Mouse (Mus musculus) thymus, adult 2 months (tissue): Measurements from ENCODE around the gene Cmtr1. TPM values are rescaled to one million over a fixed set of nuclear protein-coding genes. Genes with fewer than 3 reads are reported as not detected.
"Not testable (repeated sequence)": the region's sequence is repeated elsewhere in the genome, so short reads cannot be mapped to it uniquely, and the experiment has no call there.

ENCODE experiments used
- DNase-seq: peaks from one replicate; pipeline ENCODE4 v3.0.0; 2021
- H3K27ac ChIP-seq: fragments of 200-500 bp; 2 replicates; pipeline ENCODE4 v1.5.1; 2012; ENCODE audit warnings: low read length, control low read depth; ENCODE audit not compliant: control insufficient read depth, insufficient read depth
- H3K27me3 ChIP-seq: fragments of 200-500 bp; 2 replicates; pipeline ENCODE4 v1.6.1; 2012; ENCODE audit warnings: mild to moderate bottlenecking, low read length, moderate library complexity, mixed read lengths; ENCODE audit not compliant: control insufficient read depth, insufficient read depth
- H3K36me3 ChIP-seq: fragments of 200-500 bp; 2 replicates; pipeline ENCODE4 v1.6.1; 2012; ENCODE audit warnings: mild to moderate bottlenecking, low read length, moderate library complexity; ENCODE audit not compliant: control insufficient read depth, insufficient read depth
- H3K4me1 ChIP-seq: fragments of 200-500 bp; replicated peaks from 2 replicates; pipeline ENCODE4 v1.6.1; 2012; ENCODE audit warnings: low read length; ENCODE audit not compliant: control insufficient read depth, insufficient read depth
- H3K4me3 ChIP-seq: fragments of 200-500 bp; 2 replicates; pipeline ENCODE4 v1.5.1; 2012; ENCODE audit warnings: mild to moderate bottlenecking, low read length, control low read depth, moderate library complexity; ENCODE audit not compliant: control insufficient read depth, insufficient read depth
- CTCF ChIP-seq: fragments of 200-500 bp; IDR thresholded peaks from 2 replicates; pipeline ENCODE4 v1.5.1; 2012; ENCODE audit warnings: mild to moderate bottlenecking, control low read depth, low read length, moderate library complexity, borderline replicate concordance; ENCODE audit not compliant: control insufficient read depth, poor library complexity, insufficient read depth; ENCODE audit errors: extremely low read depth
- POLR2A ChIP-seq: fragments of 200-500 bp; IDR thresholded peaks from 2 replicates; pipeline ENCODE4 v1.6.1; 2012; ENCODE audit warnings: mild to moderate bottlenecking, low read length, control low read depth, moderate library complexity; ENCODE audit not compliant: control insufficient read depth, poor library complexity, insufficient read depth; ENCODE audit errors: extremely low read depth
- WGBS: fragments of 180-500 bp; shearing (Covaris S2); methylation state at CpG from one replicate; pipeline ENCODE4 v1.1.7; 2018; 5-methylcytosine and 5-hydroxymethylcytosine counted together
- polyA plus RNA-seq: library from polyadenylated mRNA; depleted of rRNA; stranded (reverse); fragments of >200 nt; gene quantifications from 2 replicates; pipeline ENCODE4 v1.2.3, GENCODE M21; 2012; rRNA removed

The Cmtr1 gene
- 46.4 and 53.9 TPM in 2 replicates for polyA plus RNA-seq

DNA sequence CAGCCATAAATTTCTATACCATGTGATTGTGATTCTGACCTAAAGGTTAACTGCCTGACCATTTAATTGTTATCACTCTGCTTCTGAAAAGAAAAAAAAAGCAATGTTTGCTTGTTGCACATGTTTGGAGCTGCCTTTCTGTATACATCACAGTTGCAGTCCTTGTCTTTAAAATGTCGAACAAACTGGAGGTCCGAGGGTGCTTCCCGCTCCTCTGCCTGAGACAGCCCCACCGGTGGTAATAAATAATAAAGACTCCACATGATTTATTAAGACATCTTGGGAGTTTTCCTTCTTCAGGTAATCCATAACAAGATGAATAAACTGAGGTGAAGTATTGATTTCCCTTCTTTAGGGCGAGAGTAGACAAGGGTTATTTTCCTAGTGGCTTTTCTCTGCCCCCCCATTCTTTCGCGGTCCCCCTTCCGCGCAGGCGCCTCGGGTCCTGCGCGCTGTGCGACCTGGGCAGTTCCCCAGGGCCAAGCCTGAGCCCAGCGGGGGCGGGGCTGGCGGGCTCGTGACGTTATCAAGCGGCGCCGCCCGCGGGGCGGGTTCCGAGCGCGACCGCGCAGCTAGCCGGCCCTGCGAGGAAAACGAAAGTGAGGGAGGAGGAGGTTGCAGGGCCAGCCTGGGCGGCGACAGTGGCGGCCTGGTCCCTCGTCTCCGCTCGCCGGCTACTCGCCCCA lies at the start of gene Cmtr1:
Gene Cmtr1, plus strand, starts transcription at position 520 of the 686 bp plus-strand sequence.
- Histone ChIP-seq H3K4me3 (peak within 1 kb of the TSS; percentile 81), H3K27me3 (no peaks in the 10 kb centered on the region), H3K36me3 (0 out of 2 replicates have a peak, but pooled peaks cover 3% of the 10 kb centered on the region), H3K27ac (peak within 1 kb of the TSS; percentile 72), H3K4me1 (peaks cover 6% of the 10 kb centered on the region; the same call in 1 of the 2 replicates)
- TF ChIP-seq CTCF, result peak; percentile 44; the same call in 1 of the 2 replicates
- peak; percentile 43; the same call in 1 of the 2 replicates for TF ChIP-seq POLR2A
- under 1% methylated on average over 41 of the region's 41 CpGs for WGBS
- DNase-seq, result peak; percentile 95

DNA sequence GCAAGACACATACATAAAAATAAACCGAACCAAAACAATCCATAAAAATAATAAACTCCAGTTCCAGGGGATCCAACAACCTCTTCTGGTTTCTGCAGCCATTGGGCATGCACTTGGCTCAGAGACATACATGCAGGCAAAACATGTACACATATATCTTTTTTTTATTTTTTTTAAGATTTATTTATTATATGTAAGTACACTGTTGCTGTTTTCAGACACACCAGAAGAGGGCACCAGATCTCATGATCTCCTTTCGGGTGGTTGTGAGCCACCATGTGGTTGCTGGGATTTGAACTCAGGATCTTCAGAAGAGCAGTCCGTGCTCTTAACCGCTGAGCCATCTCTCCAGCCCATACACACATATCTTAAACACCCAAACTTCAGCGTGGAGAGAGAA lies 46.9 kb upstream of the Cmtr1 start:
- H3K4me3 ChIP-seq, DNase-seq, H3K27ac ChIP-seq, H3K27me3 ChIP-seq, H3K36me3 ChIP-seq: not testable (repeated sequence)
- 90% methylated on average over 5 of the region's 5 CpGs for WGBS
- peaks cover 15% of the 10 kb centered on the region for H3K4me1 ChIP-seq

DNA sequence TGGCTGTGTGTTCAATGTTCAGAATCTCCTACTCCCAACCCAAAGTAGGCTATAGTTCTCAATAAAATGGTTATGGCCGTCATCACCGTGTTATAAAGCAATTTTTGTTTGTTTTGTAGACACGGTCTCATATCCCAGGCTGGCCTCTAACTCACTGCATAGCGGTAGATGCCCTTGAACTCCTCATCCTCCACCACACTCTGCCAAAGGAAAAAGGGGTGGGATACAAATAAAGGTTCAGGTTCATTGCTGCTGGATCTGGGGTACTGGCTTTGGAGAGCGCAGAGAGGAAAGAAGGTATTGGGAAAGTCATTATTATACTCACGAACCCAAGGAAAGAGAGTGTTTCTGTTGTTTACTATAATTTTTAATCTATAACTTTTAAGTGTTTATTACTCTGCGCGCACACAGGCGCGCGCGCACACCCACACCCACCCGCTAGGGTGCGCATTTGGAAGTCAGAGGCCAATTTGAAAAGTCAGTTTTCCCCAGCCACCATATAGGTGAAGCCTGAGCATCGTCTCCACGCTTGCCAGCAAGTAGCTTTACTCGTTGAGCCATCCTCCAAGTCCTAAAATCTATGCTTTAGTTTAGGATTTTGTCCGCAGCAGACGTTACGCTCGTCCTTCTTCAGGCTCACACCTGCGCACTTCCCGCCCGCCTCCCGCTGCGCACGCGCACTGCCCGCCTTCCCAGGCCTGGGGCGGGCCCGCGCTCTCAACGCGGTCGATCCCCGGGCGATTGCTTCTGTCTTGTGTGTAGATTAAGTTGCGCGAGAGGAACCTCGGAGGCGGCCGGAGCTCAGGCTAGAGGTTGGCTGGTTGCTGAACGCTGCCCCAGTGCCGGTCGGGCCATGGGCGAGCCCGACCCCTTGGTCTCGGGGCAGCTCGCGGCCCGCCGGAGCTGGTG lies 46.0 kb upstream of the Cmtr1 start, which contains the start of the genes Rnf8 and Gm28043:
Gene Rnf8, plus strand, starts transcription at position 676 of the 909 bp plus-strand sequence.
Gene Gm28043, plus strand, starts transcription at position 762 of the 909 bp plus-strand sequence.
- WGBS, result 2% methylated on average over 52 of the region's 52 CpGs
- Histone ChIP-seq H3K27ac (peak within 1 kb of the TSS; percentile 3; the same call in 1 of the 2 replicates), H3K4me1 (peaks cover 15% of the 10 kb centered on the region), H3K4me3 (peak within 1 kb of the TSS; percentile 73), H3K27me3 (no peaks in the 10 kb centered on the region), H3K36me3 (no peaks in the 10 kb centered on the region; the same call in 1 of the 2 replicates)
- TF ChIP-seq CTCF (peak; percentile 90), POLR2A (peak; percentile 83)
- peak; percentile 93 for DNase-seq

GRCm38 (mm10) chr17:29615024-29615551 lies 45.3 kb upstream of the Cmtr1 start:
- no peak for DNase-seq
- no peaks in the 10 kb centered on the region for H3K27me3 ChIP-seq
- under 1% methylated on average over 43 of the region's 43 CpGs for WGBS
- peak overlapping the region; percentile 3; the same call in 1 of the 2 replicates for H3K27ac ChIP-seq
- H3K4me3 ChIP-seq, result peak overlapping the region; percentile 73
- no peaks in the 10 kb centered on the region; the same call in 1 of the 2 replicates for H3K36me3 ChIP-seq
- peaks cover 15% of the 10 kb centered on the region for H3K4me1 ChIP-seq
- no peak for TF ChIP-seq CTCF
- no peak for TF ChIP-seq POLR2A

- no peaks in the 10 kb centered on the region for H3K27me3 ChIP-seq
- no peak for TF ChIP-seq POLR2A
- no peak for TF ChIP-seq CTCF
- H3K4me1 ChIP-seq, result peaks cover 15% of the 10 kb centered on the region
- no peaks in the 10 kb centered on the region; the same call in 1 of the 2 replicates for H3K36me3 ChIP-seq
- no peak for DNase-seq
- H3K4me3 ChIP-seq, result peak overlapping the region; percentile 73
- 13% methylated on average over 4 of the region's 4 CpGs for WGBS
- H3K27ac ChIP-seq, result no peak overlapping the region
Measured at GRCm38 (mm10) chr17:29615616-29616015, 44.8 kb upstream of the Cmtr1 start.

DNA sequence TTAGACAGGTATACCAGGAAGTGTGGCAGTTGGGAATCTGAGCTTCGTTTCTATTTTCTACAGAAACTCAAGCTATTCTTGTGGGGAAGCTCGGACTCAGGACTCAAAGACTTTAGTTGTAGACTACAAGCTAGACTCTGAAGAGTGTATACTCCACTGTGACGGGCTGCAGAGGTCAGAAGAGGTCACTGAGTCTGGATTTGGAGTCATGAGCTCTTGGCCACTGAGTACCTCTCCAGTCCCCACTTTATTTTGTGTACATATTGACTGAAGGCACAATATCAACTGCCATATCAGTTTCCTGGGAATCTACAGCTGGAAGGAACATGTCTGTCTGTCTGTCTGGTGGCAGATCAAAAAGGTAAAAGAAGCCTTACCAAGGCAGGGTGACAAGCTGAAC lies 41.2 kb upstream of the Cmtr1 start:
- Histone ChIP-seq H3K4me3 (no peak overlapping the region), H3K27ac (no peak overlapping the region), H3K27me3 (no peaks in the 10 kb centered on the region), H3K4me1 (peaks cover 15% of the 10 kb centered on the region), H3K36me3 (peaks cover 24% of the 10 kb centered on the region)
- TF ChIP-seq CTCF (no peak), POLR2A (no peak)
- 79% methylated on average over 3 of the region's 3 CpGs for WGBS
- DNase-seq, result no peak

DNA sequence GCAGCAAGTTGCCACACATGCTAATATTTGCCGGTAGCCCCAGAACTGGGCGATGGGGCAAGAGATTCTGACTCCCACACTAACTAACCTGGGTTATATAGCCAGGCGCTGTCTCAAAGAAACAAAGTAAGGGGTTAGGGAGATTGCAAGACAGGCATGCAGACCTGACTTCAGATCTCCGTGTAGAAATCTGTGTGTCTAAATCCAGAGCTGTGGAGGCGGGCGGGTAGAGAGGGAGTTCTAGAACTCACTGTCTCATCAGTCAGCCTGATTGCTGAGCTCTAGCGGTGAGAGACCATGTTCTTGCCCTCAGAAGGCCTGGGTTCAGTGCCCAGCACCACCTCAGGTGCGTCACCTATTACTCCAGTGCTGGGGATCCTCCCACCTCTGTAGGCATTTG lies 36.9 kb upstream of the Cmtr1 start:
- Histone ChIP-seq H3K36me3 (peaks cover 51% of the 10 kb centered on the region), H3K4me3 (no peak overlapping the region), H3K27me3 (no peaks in the 10 kb centered on the region), H3K4me1 (no peaks in the 10 kb centered on the region), H3K27ac (no peak overlapping the region)
- no peak for DNase-seq
- TF ChIP-seq POLR2A (no peak), CTCF (no peak)
- WGBS, result 98% methylated on average over 8 of the region's 8 CpGs
